Mouse (Mus musculus) layer of hippocampus, adult 11-12 months (tissue): ENCODE results near the gene Paxbp1.
"Not testable (repeated sequence)": the region's sequence is repeated elsewhere in the genome, so short reads cannot be mapped to it uniquely, and the experiment has no call there.

Experiments used
- DNase-seq: peaks from one replicate; pipeline ENCODE4 v3.0.0; 2022; ENCODE audit warnings: low spot score

Gene Paxbp1

DNA sequence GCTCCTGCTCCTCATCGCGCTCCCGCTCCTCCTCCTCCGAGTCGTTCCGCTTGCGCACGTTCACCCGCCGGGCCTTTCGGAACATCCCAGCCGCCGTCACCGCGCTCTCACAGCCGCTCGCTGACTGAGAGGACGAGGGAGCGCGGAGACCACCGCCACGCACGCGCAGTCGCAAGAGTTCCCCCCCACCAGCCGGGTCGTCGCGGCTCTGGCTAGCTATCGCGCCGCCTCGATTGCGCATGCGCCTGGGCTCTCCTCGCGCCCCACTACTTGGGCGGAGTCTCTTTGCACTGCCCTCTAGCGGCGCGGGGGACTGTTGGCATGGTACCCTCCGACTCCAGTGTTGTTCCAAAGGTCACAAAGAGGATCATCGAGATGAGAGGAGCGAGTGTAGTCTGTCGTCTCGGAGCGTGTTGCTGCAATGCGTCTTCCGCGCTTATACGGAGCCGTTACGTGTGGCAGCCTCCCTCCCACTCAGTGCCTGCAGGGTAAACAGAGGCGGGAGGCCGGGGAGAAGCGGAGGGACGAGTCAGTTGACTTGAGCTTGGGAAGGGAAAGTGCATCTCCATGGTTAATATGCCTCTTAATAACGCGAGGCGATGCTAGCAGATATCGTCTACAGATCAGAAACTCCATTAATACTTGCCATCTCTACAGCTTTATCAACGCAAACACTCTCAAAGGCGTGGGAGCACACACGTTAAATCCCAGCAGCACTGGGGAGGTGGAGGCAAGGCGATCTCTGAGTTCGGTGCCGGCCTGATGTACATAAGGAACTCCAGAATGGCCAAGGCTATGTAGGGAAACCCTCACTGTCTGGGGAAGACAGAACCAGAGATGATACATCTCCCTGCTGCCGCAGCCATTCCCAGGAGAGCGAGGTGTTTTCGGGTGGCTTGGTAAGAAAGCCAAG is at the start of gene Paxbp1:
TSS of gene Paxbp1 (minus strand) at position 274 of the 913 bp plus-strand sequence.
- DNase-seq = peak; percentile 99

GRCm38 (mm10) chr16:91086642-91087306 is 42.4 kb upstream of the Paxbp1 start:
- DNase-seq = no peak

- no peak for DNase-seq
Observed at GRCm38 (mm10) chr16:91085239-91085825, 41.0 kb upstream of the Paxbp1 start.

DNA sequence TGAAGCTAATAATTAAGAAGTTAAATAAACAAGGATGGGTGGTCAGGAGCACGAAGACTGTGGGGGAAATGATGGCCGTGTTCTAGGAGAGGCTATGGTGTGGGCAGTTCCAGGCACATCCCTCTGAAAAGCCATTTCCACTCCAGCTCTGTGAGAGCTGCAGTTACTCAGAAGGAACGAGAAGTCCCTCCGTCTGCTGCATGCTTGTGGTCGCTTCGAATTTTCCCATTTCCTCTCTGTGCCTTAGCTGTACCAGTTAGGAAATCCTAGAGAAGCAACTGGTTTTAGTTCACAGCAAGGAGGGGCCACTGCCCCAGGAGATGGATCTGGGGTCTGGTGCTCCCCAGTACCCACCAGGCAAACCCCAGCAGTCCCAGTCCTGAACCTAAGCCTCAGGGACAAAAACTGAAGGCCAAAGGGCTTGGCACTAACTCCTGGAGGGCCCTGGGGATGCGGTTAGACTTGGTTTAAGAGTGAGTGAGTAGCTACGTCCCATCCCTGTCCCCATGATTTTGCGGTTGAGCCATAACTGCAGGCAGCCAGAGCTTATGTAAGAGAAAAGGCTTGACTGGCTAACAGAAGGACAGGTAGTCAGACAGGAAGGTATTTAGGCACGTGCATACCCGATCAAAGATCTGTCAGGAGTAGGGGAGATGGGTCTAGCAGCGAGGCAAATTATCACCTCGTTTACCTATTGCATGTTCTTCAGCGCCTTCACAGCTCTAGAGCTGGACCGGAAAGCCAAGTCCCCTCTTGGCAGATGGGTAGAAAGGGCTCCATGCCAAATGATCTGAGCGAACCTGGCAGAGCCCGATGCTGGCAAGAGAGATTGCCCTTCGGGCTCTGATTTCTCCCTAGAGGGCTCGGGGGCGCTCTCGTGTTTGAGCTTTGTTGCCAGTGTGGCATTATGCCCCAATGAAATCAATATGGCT is 40.2 kb upstream of the Paxbp1 start:
- peak; percentile 29 for DNase-seq

DNA sequence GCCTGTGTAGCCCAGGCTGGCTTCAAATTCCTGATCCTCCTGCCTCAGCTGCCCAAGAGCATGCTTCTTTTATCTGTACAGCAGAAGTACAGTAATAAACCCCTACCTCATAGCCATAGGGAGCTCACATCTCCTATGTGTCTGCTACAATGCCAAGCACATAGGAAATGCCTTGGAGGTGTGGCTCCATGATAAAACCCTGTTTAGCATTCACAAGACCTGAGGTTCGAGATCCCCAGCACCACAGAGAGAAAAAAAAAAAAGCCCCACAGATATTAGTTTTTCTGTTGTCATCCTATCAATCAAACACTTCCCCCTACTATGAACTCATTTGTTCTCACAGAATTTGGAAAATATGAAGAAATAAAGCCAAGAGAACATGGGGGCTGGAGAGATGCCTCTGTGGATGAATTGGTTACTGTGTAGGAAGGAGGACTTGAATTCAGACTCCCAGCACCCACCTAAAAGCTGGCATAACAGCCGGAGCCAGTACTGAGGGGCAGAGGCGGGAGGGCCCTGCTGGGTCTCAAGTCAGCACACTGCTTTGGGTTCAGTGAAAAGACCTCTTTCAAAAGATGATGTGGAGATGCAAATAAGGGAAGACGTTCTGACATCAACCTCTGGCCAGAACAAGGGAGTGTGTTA is 38.8 kb upstream of the Paxbp1 start:
- peak; percentile 49 for DNase-seq

DNA sequence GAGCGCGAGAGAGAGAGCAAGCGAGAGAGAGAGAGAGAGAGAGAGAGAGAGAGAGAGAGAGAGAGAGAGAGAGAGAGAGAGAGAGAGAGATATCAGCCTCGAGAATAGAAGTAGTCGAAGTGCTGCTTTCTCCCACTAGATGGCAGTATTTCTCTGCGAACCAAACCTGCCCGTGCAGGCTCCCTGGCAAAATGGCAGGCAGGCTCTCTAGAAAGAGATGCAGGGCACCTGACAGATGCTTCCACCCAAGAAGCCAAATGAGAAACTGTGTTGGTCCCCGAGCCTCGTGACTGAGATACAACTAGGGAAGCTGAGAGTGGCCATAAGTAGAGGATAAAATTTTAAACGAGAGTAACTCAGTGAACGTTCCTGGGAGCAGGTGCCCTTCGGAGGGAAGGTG is 37.2 kb upstream of the Paxbp1 start:
- DNase-seq = peak; percentile 86

DNA sequence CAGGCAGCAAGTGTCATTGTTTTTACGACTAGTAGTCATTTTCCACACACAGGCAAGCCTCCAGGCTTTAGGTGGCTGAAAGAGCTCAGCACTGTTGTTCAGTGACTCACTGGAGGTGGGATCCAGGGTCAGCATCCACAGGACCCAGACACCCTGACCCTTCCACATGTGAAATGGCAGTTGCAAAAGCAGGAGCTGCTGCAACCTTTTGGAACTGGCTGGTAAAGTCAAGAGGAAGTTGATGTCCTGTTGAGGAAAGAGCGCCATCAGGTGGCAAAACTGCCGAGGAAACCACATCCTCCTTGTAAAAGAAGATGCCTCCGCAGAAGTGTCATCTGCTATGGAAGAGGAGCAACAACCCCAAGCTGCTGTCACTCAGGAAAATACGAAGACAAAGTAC is 31.8 kb upstream of the Paxbp1 start:
- DNase-seq = peak; percentile 36

DNA sequence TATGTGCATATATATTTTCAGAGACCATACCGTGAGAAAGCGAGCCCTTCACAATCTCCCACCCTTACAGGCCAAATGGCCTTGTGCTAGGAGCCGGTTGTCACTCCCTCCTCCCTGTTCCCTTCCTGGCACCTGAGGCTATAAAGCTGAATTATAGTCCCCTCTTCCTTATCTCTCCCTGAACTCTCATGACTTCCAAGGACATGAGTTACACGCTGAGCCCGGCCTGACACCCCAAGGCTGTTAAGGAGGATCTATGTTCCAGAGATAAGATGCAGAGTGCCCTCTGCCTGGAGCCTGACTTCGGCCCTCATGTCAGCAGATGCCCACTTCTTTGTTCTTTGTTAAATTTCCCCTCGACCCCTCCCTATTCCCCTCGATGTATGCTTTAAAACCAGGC is 31.1 kb upstream of the Paxbp1 start:
- DNase-seq = not testable (repeated sequence)

- DNase-seq = peak; percentile 95
Observed at GRCm38 (mm10) chr16:91073163-91073892, 29.0 kb upstream of the Paxbp1 start.

GRCm38 (mm10) chr16:91072256-91072655 is 27.9 kb upstream of the Paxbp1 start:
- DNase-seq = no peak

- DNase-seq = peak; percentile 46
Observed at GRCm38 (mm10) chr16:91068969-91069368, 24.6 kb upstream of the Paxbp1 start.

- no peak for DNase-seq
Observed at GRCm38 (mm10) chr16:91067122-91067521, 22.8 kb upstream of the Paxbp1 start.

- DNase-seq = no peak
Observed at GRCm38 (mm10) chr16:91064583-91065365, 20.4 kb upstream of the Paxbp1 start.

GRCm38 (mm10) chr16:91063786-91064185 is 19.4 kb upstream of the Paxbp1 start:
- no peak for DNase-seq

DNA sequence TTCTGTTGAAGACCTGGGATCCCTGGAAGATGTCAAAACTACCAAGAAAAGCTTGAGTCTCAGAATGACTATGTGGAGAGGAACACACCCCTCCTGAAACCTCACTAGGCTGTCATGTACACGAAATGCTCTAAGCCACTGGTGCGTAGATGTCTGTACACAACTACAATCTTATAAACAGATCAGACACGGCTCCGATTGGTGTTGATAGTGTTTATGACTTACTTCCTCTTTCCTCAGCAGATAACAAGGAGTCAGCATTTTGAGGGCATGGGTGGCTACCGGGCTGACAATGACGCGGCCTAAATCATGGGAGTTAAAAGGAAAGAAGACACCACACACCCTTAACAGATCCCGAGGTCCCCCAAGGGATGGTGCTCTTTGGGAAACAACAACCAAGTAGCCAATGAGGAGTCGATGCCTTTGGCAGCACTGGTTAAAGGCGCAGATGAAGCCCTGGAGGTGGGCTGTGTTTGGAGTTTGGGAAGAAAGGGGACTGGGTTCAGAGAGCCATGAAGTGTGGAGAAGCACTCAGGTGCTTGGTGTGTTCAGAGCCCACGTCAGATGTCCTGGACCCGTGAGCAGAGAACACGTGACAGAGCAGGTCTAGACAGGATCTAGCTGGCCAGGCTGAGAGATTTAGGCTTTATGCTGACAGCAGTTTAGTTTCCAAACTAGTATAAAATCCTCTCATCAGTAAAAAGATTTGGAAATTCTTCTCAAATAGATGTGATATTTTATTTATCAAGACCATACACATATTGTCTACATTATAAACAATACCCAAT is 17.4 kb upstream of the Paxbp1 start:
- no peak for DNase-seq

DNA sequence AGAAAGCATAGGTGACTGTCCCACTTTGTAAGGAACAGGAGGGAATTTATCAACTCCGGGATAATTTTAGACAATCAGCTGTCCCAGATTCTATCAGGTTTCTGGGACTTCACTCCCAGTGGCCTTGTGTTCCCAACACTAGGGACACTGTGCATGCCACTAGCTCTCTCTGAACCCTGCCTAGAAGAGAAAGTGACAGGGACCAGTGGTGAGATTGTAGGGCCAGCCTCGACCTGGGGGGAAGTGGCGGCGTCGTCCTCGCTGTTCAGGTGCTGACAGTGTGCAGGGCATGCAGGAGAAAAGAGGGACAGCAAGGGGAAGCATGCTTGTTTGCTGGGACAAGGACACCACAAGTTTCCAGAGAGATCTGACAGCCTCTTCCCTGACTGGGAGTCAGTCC is 13.4 kb upstream of the Paxbp1 start:
- no peak for DNase-seq

- DNase-seq = no peak
Observed at GRCm38 (mm10) chr16:91057261-91057660, 12.9 kb upstream of the Paxbp1 start.

- DNase-seq = peak; percentile 51
Observed at GRCm38 (mm10) chr16:91056043-91056821, 11.9 kb upstream of the Paxbp1 start.
